Mouse (Mus musculus): ENCODE data around the gene Nck2. TPM values are rescaled to one million over a fixed set of nuclear protein-coding genes. Genes with fewer than 3 reads are reported as not detected.

The Nck2 gene
- polyA plus RNA-seq, 1 experiment: 18.4 TPM

GRCm38 (mm10) chr1:43528275-43528674 is 83.9 kb downstream of the Nck2 start:
- peaks cover 54% of the 10 kb centered on the region for H3K79me2 ChIP-seq (ENCODE audit: control insufficient read depth, insufficient read depth)
- no peak for TF ChIP-seq TCF12 (IDR thresholded peaks at IDR 0.05; ENCODE audit: insufficient read depth, poor library complexity, severe bottlenecking)
- TF ChIP-seq MYOD1 (IDR thresholded peaks at IDR 0.05; ENCODE audit: control insufficient read depth in 1 of 3, insufficient read length in 2 of 3, low read depth in 2 of 3): no peak
- TF ChIP-seq REST (IDR thresholded peaks at IDR 0.05; ENCODE audit: insufficient read depth, insufficient read length): no peak
- TF ChIP-seq MYOG (IDR thresholded peaks at IDR 0.05; ENCODE audit: control insufficient read depth in 1 of 3, insufficient read depth in 1 of 3, insufficient read length in 2 of 3, low read depth in 2 of 3): no peak
- TF ChIP-seq USF1 (IDR thresholded peaks at IDR 0.05; ENCODE audit: low read depth): no peak
- TF ChIP-seq E2F4 (IDR thresholded peaks at IDR 0.05; ENCODE audit: insufficient read depth): no peak
- TF ChIP-seq POLR2A (IDR thresholded peaks at IDR 0.05; ENCODE audit: insufficient read length, low read depth): no peak
- TF ChIP-seq MAX (IDR thresholded peaks at IDR 0.05; ENCODE audit: low read depth): no peak
- no peak for TF ChIP-seq TCF3 (IDR thresholded peaks at IDR 0.05; ENCODE audit: insufficient read length, low read depth)
- no peak for TF ChIP-seq POLR2AphosphoS2 (IDR thresholded peaks at IDR 0.05; ENCODE audit: insufficient read length, low read depth)
- no peak for TF ChIP-seq CEBPB (IDR thresholded peaks at IDR 0.05; ENCODE audit: insufficient read depth, poor library complexity, severe bottlenecking)
- no peak for TF ChIP-seq SRF (IDR thresholded peaks at IDR 0.05; ENCODE audit: control insufficient read depth, insufficient read length, low read depth)
- H3K4me3 ChIP-seq: no peak overlapping the region
- peaks cover 4% of the 10 kb centered on the region for H3K36me3 ChIP-seq (ENCODE audit: control insufficient read depth, insufficient read depth)
- H3K4me2 ChIP-seq (ENCODE audit: low read depth): no peak overlapping the region
- H3ac ChIP-seq (ENCODE audit: control insufficient read depth, insufficient read length): no peak overlapping the region
- no peaks in the 10 kb centered on the region for H3K27me3 ChIP-seq (ENCODE audit: control insufficient read depth, insufficient read depth, insufficient read length)

- TF ChIP-seq REST (IDR thresholded peaks at IDR 0.05; ENCODE audit: insufficient read depth, insufficient read length) (no peak), MYOD1 (IDR thresholded peaks at IDR 0.05; ENCODE audit: control insufficient read depth in 1 of 3, insufficient read length in 2 of 3, low read depth in 2 of 3) (no peak), MYOG (IDR thresholded peaks at IDR 0.05; ENCODE audit: control insufficient read depth in 1 of 3, insufficient read depth in 1 of 3, insufficient read length in 2 of 3, low read depth in 2 of 3) (no peak), TCF3 (IDR thresholded peaks at IDR 0.05; ENCODE audit: insufficient read length, low read depth) (no peak), MAX (IDR thresholded peaks at IDR 0.05; ENCODE audit: low read depth) (no peak), TCF12 (IDR thresholded peaks at IDR 0.05; ENCODE audit: insufficient read depth, poor library complexity, severe bottlenecking) (no peak), POLR2A (IDR thresholded peaks at IDR 0.05; ENCODE audit: insufficient read length, low read depth) (no peak)
- Histone ChIP-seq H3K4me3 (no peak overlapping the region), H3K27me3 (ENCODE audit: control insufficient read depth, insufficient read depth, insufficient read length) (no peaks in the 10 kb centered on the region), H3K36me3 (ENCODE audit: control insufficient read depth, insufficient read depth) (peaks cover 4% of the 10 kb centered on the region), H3K4me2 (ENCODE audit: low read depth) (no peak overlapping the region), H3K79me2 (ENCODE audit: control insufficient read depth, insufficient read depth) (peaks cover 54% of the 10 kb centered on the region), H3ac (ENCODE audit: control insufficient read depth, insufficient read length) (no peak overlapping the region)
Measured at GRCm38 (mm10) chr1:43529086-43529485, 84.7 kb downstream of the Nck2 start.

- Histone ChIP-seq H3K79me2 (ENCODE audit: control insufficient read depth, insufficient read depth) (peaks cover 46% of the 10 kb centered on the region), H3K4me2 (ENCODE audit: low read depth) (peak overlapping the region; percentile 14), H3K27me3 (ENCODE audit: control insufficient read depth, insufficient read depth, insufficient read length) (no peaks in the 10 kb centered on the region), H3K4me3 (no peak overlapping the region), H3ac (ENCODE audit: control insufficient read depth, insufficient read length) (no peak overlapping the region), H3K36me3 (ENCODE audit: control insufficient read depth, insufficient read depth) (peaks cover 5% of the 10 kb centered on the region)
- TF ChIP-seq MYOD1 (IDR thresholded peaks at IDR 0.05; ENCODE audit: control insufficient read depth in 1 of 3, insufficient read length in 2 of 3, low read depth in 2 of 3) (no peak), E2F4 (IDR thresholded peaks at IDR 0.05; ENCODE audit: insufficient read depth) (no peak), CEBPB (IDR thresholded peaks at IDR 0.05; ENCODE audit: insufficient read depth, poor library complexity, severe bottlenecking) (no peak), POLR2A (IDR thresholded peaks at IDR 0.05; ENCODE audit: insufficient read length, low read depth) (no peak), REST (IDR thresholded peaks at IDR 0.05; ENCODE audit: insufficient read depth, insufficient read length) (no peak), USF1 (IDR thresholded peaks at IDR 0.05; ENCODE audit: low read depth) (no peak), MYOG (IDR thresholded peaks at IDR 0.05; ENCODE audit: control insufficient read depth in 1 of 3, insufficient read depth in 1 of 3, insufficient read length in 2 of 3, low read depth in 2 of 3) (no peak), TCF3 (IDR thresholded peaks at IDR 0.05; ENCODE audit: insufficient read length, low read depth) (no peak), TCF12 (IDR thresholded peaks at IDR 0.05; ENCODE audit: insufficient read depth, poor library complexity, severe bottlenecking) (no peak), SRF (IDR thresholded peaks at IDR 0.05; ENCODE audit: control insufficient read depth, insufficient read length, low read depth) (no peak), MAX (IDR thresholded peaks at IDR 0.05; ENCODE audit: low read depth) (no peak), POLR2AphosphoS2 (IDR thresholded peaks at IDR 0.05; ENCODE audit: insufficient read length, low read depth) (no peak)
Measured at GRCm38 (mm10) chr1:43530295-43531020, 86.1 kb downstream of the Nck2 start.

- TF ChIP-seq POLR2AphosphoS2 (IDR thresholded peaks at IDR 0.05; ENCODE audit: insufficient read length, low read depth) (no peak), CEBPB (IDR thresholded peaks at IDR 0.05; ENCODE audit: insufficient read depth, poor library complexity, severe bottlenecking) (no peak), MYOD1 (IDR thresholded peaks at IDR 0.05; ENCODE audit: control insufficient read depth in 1 of 3, insufficient read length in 2 of 3, low read depth in 2 of 3) (no peak), MYOG (IDR thresholded peaks at IDR 0.05; ENCODE audit: control insufficient read depth in 1 of 3, insufficient read depth in 1 of 3, insufficient read length in 2 of 3, low read depth in 2 of 3) (no peak), POLR2A (IDR thresholded peaks at IDR 0.05; ENCODE audit: insufficient read length, low read depth) (no peak), USF1 (IDR thresholded peaks at IDR 0.05; ENCODE audit: low read depth) (no peak), TCF12 (IDR thresholded peaks at IDR 0.05; ENCODE audit: insufficient read depth, poor library complexity, severe bottlenecking) (no peak), SRF (IDR thresholded peaks at IDR 0.05; ENCODE audit: control insufficient read depth, insufficient read length, low read depth) (no peak), E2F4 (IDR thresholded peaks at IDR 0.05; ENCODE audit: insufficient read depth) (no peak), TCF3 (IDR thresholded peaks at IDR 0.05; ENCODE audit: insufficient read length, low read depth) (no peak), REST (IDR thresholded peaks at IDR 0.05; ENCODE audit: insufficient read depth, insufficient read length) (no peak), MAX (IDR thresholded peaks at IDR 0.05; ENCODE audit: low read depth) (no peak)
- peaks cover 40% of the 10 kb centered on the region for H3K79me2 ChIP-seq (ENCODE audit: control insufficient read depth, insufficient read depth)
- H3K27me3 ChIP-seq (ENCODE audit: control insufficient read depth, insufficient read depth, insufficient read length): no peaks in the 10 kb centered on the region
- no peak overlapping the region for H3ac ChIP-seq (ENCODE audit: control insufficient read depth, insufficient read length)
- no peak overlapping the region for H3K4me2 ChIP-seq (ENCODE audit: low read depth)
- peaks cover 5% of the 10 kb centered on the region for H3K36me3 ChIP-seq (ENCODE audit: control insufficient read depth, insufficient read depth)
- H3K4me3 ChIP-seq: no peak overlapping the region
Measured at GRCm38 (mm10) chr1:43531307-43531706, 86.9 kb downstream of the Nck2 start.

All from myocyte (in vitro differentiated cells).